Mouse (Mus musculus): ENCODE data around the gene Smim5.

DNA sequence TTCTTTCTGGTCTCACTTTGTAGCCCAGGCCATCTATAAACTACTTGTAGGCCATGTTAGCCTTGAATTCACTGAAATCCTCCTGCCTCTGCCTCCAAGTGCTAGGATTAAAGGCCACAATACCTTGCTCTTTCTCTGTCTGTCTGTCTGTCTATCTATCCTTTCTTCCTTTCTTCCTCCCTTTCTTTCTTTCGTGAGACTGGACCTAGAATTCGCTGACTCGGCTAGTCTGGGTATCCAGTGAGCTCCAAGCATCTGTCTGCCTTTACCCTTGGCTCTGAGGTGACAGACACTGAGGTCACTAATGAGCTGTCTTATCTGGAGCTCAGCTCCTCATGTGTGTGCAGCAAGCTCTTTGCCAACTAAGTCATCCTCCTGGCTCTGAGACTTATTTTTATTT is 23.8 kb upstream of the Smim5 start:
- TF ChIP-seq TAL1 (IDR thresholded peaks at IDR 0.05; ENCODE audit: low read length) (no peak), GATA1 (IDR thresholded peaks at IDR 0.05; ENCODE audit: low read length) (no peak)
